Mouse (Mus musculus) liver, embryonic 12.5 days (tissue): ENCODE data around the gene Gm13694. TPM values are rescaled to one million over a fixed set of nuclear protein-coding genes. Genes with fewer than 3 reads are reported as not detected.
"Not testable (repeated sequence)": the region's sequence is repeated elsewhere in the genome, so short reads cannot be mapped to it uniquely, and the experiment has no call there.

Experiments
- ATAC-seq: fragments of 200-750 bp; cut with Nextera tagmentation; 2 replicates; pipeline ENCODE4 v1.8.0; 2017; ENCODE audit warnings: moderate number of reproducible peaks, mild to moderate bottlenecking, moderate library complexity
- H3K27ac ChIP-seq: fragments of 300-500 bp; sonication (generic); 2 replicates; pipeline ENCODE4 v1.5.1; 2016; ENCODE audit warnings: mild to moderate bottlenecking
- H3K27me3 ChIP-seq: fragments of 300-500 bp; sonication (generic); replicated peaks from 2 replicates; pipeline ENCODE4 v1.6.1; 2016; ENCODE audit warnings: mild to moderate bottlenecking, moderate library complexity
- H3K36me3 ChIP-seq: fragments of 300-500 bp; sonication (generic); 2 replicates; pipeline ENCODE4 v1.6.1; 2016; ENCODE audit warnings: mild to moderate bottlenecking, moderate library complexity
- H3K4me1 ChIP-seq: fragments of 300-500 bp; sonication (generic); 2 replicates; pipeline ENCODE4 v1.6.1; 2016
- H3K4me2 ChIP-seq: fragments of 300-500 bp; sonication (generic); 2 replicates; pipeline ENCODE4 v1.6.1; 2016; ENCODE audit warnings: mild to moderate bottlenecking, moderate library complexity
- H3K4me3 ChIP-seq: fragments of 300-500 bp; sonication (generic); 2 replicates; pipeline ENCODE4 v1.5.1; 2016; ENCODE audit warnings: mild to moderate bottlenecking, moderate library complexity
- H3K9ac ChIP-seq: fragments of 300-500 bp; sonication (generic); 2 replicates; pipeline ENCODE4 v1.6.1; 2016; ENCODE audit warnings: mild to moderate bottlenecking, moderate library complexity
- H3K9me3 ChIP-seq: fragments of 300-500 bp; sonication (generic); replicated peaks from 2 replicates; pipeline ENCODE4 v1.6.1; 2016; ENCODE audit warnings: mild to moderate bottlenecking, moderate library complexity
- WGBS: fragments of 180-500 bp; shearing (Covaris S2); methylation state at CpG from one replicate; pipeline ENCODE4 v1.1.7; 2016; ENCODE audit not compliant: insufficient replicate concordance; 5-methylcytosine and 5-hydroxymethylcytosine counted together
- polyA plus RNA-seq: library from polyadenylated mRNA; unstranded; fragments of >200 nt; fragmentation: Nextera tagmentation; extraction: Ambion mirVana; gene quantifications from 2 replicates; pipeline ENCODE4 v1.2.1, GENCODE M21; 2016

Gm13694 gene
- not detected in 2 replicates for polyA plus RNA-seq

GRCm38 (mm10) chr2:83978633-83979032 is at the start of gene Gm13694:
Gm13694 (plus strand) TSS chr2:83978933.
- WGBS = no CpG with 5 or more reads among the region's 6 CpGs
- H3K4me3 ChIP-seq, H3K9ac ChIP-seq, ATAC-seq, H3K27ac ChIP-seq, H3K9me3 ChIP-seq, H3K36me3 ChIP-seq, H3K4me2 ChIP-seq, H3K4me1 ChIP-seq, H3K27me3 ChIP-seq: not testable (repeated sequence)

GRCm38 (mm10) chr2:83929478-83930088 is 49.1 kb upstream of the Gm13694 start:
- Histone ChIP-seq H3K27ac (no peak overlapping the region), H3K4me1 (no peaks in the 10 kb centered on the region), H3K9ac (no peak overlapping the region), H3K9me3 (no peaks in the 10 kb centered on the region), H3K36me3 (no peaks in the 10 kb centered on the region), H3K27me3 (no peaks in the 10 kb centered on the region), H3K4me2 (no peak overlapping the region), H3K4me3 (no peak overlapping the region)
- ATAC-seq = no peak
- WGBS = 16% methylated on average over 2 of the region's 2 CpGs

- no peaks in the 10 kb centered on the region for H3K9me3 ChIP-seq
- no peak within 1 kb of the TSS for H3K27ac ChIP-seq
- no peak within 1 kb of the TSS for H3K9ac ChIP-seq
- H3K4me1 ChIP-seq = peaks cover 5% of the 10 kb centered on the region; the same call in 1 of the 2 replicates
- peak within 1 kb of the TSS; percentile 15 for H3K4me3 ChIP-seq
- under 1% methylated on average over 20 of the region's 20 CpGs for WGBS
- ATAC-seq = peak; percentile 40
- H3K27me3 ChIP-seq = 0 out of 2 replicates have a peak, but pooled peaks cover 4% of the 10 kb centered on the region
- peak within 1 kb of the TSS; percentile 50 for H3K4me2 ChIP-seq
- no peaks in the 10 kb centered on the region for H3K36me3 ChIP-seq
These were observed 37.8 kb upstream of the Gm13694 start, which contains the start of gene Zswim2 for GRCm38 (mm10) chr2:83940931-83941361. Zswim2 (minus strand) TSS chr2:83941228.

- Histone ChIP-seq H3K4me2 (peak overlapping the region; percentile 50), H3K4me1 (peaks cover 5% of the 10 kb centered on the region; the same call in 1 of the 2 replicates), H3K36me3 (no peaks in the 10 kb centered on the region), H3K9me3 (no peaks in the 10 kb centered on the region), H3K4me3 (no peak overlapping the region; the same call in 1 of the 2 replicates), H3K27me3 (0 out of 2 replicates have a peak, but pooled peaks cover 4% of the 10 kb centered on the region), H3K27ac (no peak overlapping the region), H3K9ac (no peak overlapping the region)
- no peak for ATAC-seq
- WGBS = 18% methylated on average over 3 of the region's 3 CpGs
These were observed 37.4 kb upstream of the Gm13694 start for GRCm38 (mm10) chr2:83941378-83941777.

- no peak for ATAC-seq
- Histone ChIP-seq H3K4me3 (no peak overlapping the region), H3K9ac (no peak overlapping the region), H3K27me3 (0 out of 2 replicates have a peak, but pooled peaks cover 4% of the 10 kb centered on the region), H3K4me2 (no peak overlapping the region), H3K4me1 (peaks cover 5% of the 10 kb centered on the region; the same call in 1 of the 2 replicates), H3K9me3 (no peaks in the 10 kb centered on the region), H3K36me3 (no peaks in the 10 kb centered on the region), H3K27ac (no peak overlapping the region)
- WGBS = 13% methylated on average over 4 of the region's 4 CpGs
These were observed 36.9 kb upstream of the Gm13694 start for GRCm38 (mm10) chr2:83941792-83942191.

- not testable (repeated sequence) for H3K27ac ChIP-seq, H3K9ac ChIP-seq, ATAC-seq, H3K4me1 ChIP-seq, H3K4me2 ChIP-seq, H3K4me3 ChIP-seq, H3K27me3 ChIP-seq, H3K36me3 ChIP-seq, H3K9me3 ChIP-seq
- no CpG with 5 or more reads among the region's 6 CpGs for WGBS
These were observed 23.3 kb upstream of the Gm13694 start, which contains the start of gene Gm13698 for GRCm38 (mm10) chr2:83955393-83955792. Gm13698 (plus strand) TSS chr2:83955693.

- not testable (repeated sequence) for H3K36me3 ChIP-seq, H3K4me2 ChIP-seq, H3K4me1 ChIP-seq, H3K9ac ChIP-seq, H3K27me3 ChIP-seq, H3K27ac ChIP-seq, H3K4me3 ChIP-seq, ATAC-seq, H3K9me3 ChIP-seq
- no CpG with 5 or more reads among the region's 6 CpGs for WGBS
These were observed 17.5 kb upstream of the Gm13694 start, which contains the start of gene Gm13693 for GRCm38 (mm10) chr2:83961203-83961602. Gm13693 (plus strand) TSS chr2:83961503.

GRCm38 (mm10) chr2:83967013-83967412 is 11.7 kb upstream of the Gm13694 start, which contains the start of gene Gm13695:
Gm13695 (plus strand) TSS chr2:83967313.
- H3K9ac ChIP-seq, H3K36me3 ChIP-seq, H3K4me1 ChIP-seq, ATAC-seq, H3K9me3 ChIP-seq, H3K4me3 ChIP-seq, H3K27me3 ChIP-seq, H3K4me2 ChIP-seq, H3K27ac ChIP-seq: not testable (repeated sequence)
- no CpG with 5 or more reads among the region's 6 CpGs for WGBS

- not testable (repeated sequence) for H3K9ac ChIP-seq, H3K36me3 ChIP-seq, H3K9me3 ChIP-seq, H3K4me3 ChIP-seq, ATAC-seq, H3K27ac ChIP-seq, H3K27me3 ChIP-seq, H3K4me2 ChIP-seq, H3K4me1 ChIP-seq
- no CpG with 5 or more reads among the region's 6 CpGs for WGBS
These were observed 5.9 kb upstream of the Gm13694 start, which contains the start of gene Gm13696 for GRCm38 (mm10) chr2:83972823-83973222. Gm13696 (plus strand) TSS chr2:83973123.

- H3K9me3 ChIP-seq, H3K27ac ChIP-seq, H3K36me3 ChIP-seq, H3K4me1 ChIP-seq, H3K4me2 ChIP-seq, H3K27me3 ChIP-seq, H3K4me3 ChIP-seq, ATAC-seq, H3K9ac ChIP-seq: not testable (repeated sequence)
- no CpG with 5 or more reads among the region's 6 CpGs for WGBS
These were observed 5.7 kb downstream of the Gm13694 start, which contains the start of gene Gm13697 for GRCm38 (mm10) chr2:83984443-83984842. Gm13697 (plus strand) TSS chr2:83984743.

GRCm38 (mm10) chr2:83990253-83990652 is 11.5 kb downstream of the Gm13694 start, which contains the start of gene Gm13691:
Gm13691 (plus strand) TSS chr2:83990553.
- H3K4me3 ChIP-seq, ATAC-seq, H3K9ac ChIP-seq, H3K36me3 ChIP-seq, H3K4me1 ChIP-seq, H3K4me2 ChIP-seq, H3K27me3 ChIP-seq, H3K9me3 ChIP-seq, H3K27ac ChIP-seq: not testable (repeated sequence)
- WGBS = no CpG with 5 or more reads among the region's 6 CpGs

- H3K36me3 ChIP-seq, H3K4me1 ChIP-seq, H3K27ac ChIP-seq, H3K27me3 ChIP-seq, H3K9ac ChIP-seq, H3K9me3 ChIP-seq, H3K4me3 ChIP-seq: not testable (repeated sequence)
- ATAC-seq = peak; percentile 62; the same call in 1 of the 2 replicates
- peak overlapping the region; percentile 30 for H3K4me2 ChIP-seq
- WGBS = 16% methylated on average over 8 of the region's 9 CpGs
These were observed 15.0 kb downstream of the Gm13694 start for GRCm38 (mm10) chr2:83993639-83994255.
